Mouse (Mus musculus): ENCODE results near the gene Nrarp. TPM values are rescaled to one million over a fixed set of nuclear protein-coding genes. Genes with fewer than 3 reads are reported as not detected.

Gene Nrarp
- polyA plus RNA-seq, 1 experiment from 2014 or later = 13.6 TPM

GRCm38 (mm10) chr2:25228431-25228889 lies 47.9 kb downstream of the Nrarp start:
- Histone ChIP-seq H3K27ac (ENCODE audit: low read depth, low read length) (peak overlapping the region; percentile 74), H3K27me3 (replicated peaks; ENCODE audit: control insufficient read depth, insufficient read depth, low read length) (0 out of 2 replicates have a peak, but pooled peaks cover 2% of the 10 kb centered on the region), H3K4me2 (ENCODE audit: low read length) (peak overlapping the region; percentile 54), H3K4me3 (ENCODE audit: low read length) (peak overlapping the region; percentile 27), H3K36me3 (ENCODE audit: control insufficient read depth, insufficient read depth, low read length) (no peaks in the 10 kb centered on the region), H3K4me1 (ENCODE audit: control insufficient read depth, insufficient read depth, low read depth, low read length) (peaks cover 10% of the 10 kb centered on the region), H3K9me3 (ENCODE audit: control insufficient read depth, low read length) (no peaks in the 10 kb centered on the region), H3K9ac (ENCODE audit: low read depth, low read length) (no peak overlapping the region)
- no peak for ATAC-seq
- WGBS = 0% methylated on average over 7 of the region's 7 CpGs

GRCm38 (mm10) chr2:25228995-25229530 lies 48.5 kb downstream of the Nrarp start:
- Histone ChIP-seq H3K4me2 (ENCODE audit: low read length) (no peak overlapping the region), H3K9me3 (ENCODE audit: control insufficient read depth, low read length) (no peaks in the 10 kb centered on the region), H3K4me3 (ENCODE audit: low read length) (no peak overlapping the region), H3K4me1 (ENCODE audit: control insufficient read depth, insufficient read depth, low read depth, low read length) (peaks cover 7% of the 10 kb centered on the region), H3K9ac (ENCODE audit: low read depth, low read length) (peak overlapping the region; percentile 25; the same call in 1 of the 2 replicates), H3K27me3 (replicated peaks; ENCODE audit: control insufficient read depth, insufficient read depth, low read length) (0 out of 2 replicates have a peak, but pooled peaks cover 2% of the 10 kb centered on the region), H3K27ac (ENCODE audit: low read depth, low read length) (no peak overlapping the region), H3K36me3 (ENCODE audit: control insufficient read depth, insufficient read depth, low read length) (no peaks in the 10 kb centered on the region)
- WGBS = 68% methylated on average over 6 of the region's 6 CpGs
- ATAC-seq = no peak

DNA sequence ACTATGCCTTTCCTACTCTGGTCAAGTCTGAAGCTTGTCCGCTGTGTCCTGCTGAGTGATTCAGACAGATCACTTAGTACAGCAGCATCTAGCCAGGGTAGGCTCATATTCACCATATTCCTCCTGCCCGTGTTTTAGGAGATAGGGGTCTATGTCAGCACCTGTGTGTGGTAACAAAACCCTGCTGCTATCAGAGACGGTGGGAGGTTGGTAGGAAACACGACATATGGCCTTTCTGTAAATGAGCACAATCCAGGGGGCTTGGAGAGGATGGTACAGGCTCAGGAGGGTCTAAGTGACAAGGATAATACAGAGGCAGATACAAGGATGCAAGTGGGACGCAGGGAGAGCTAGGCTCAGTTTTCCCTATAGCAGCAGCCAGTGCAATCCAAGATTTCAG lies 49.0 kb downstream of the Nrarp start:
- no peak overlapping the region for H3K4me3 ChIP-seq (ENCODE audit: low read length)
- peaks cover 7% of the 10 kb centered on the region for H3K4me1 ChIP-seq (ENCODE audit: control insufficient read depth, insufficient read depth, low read depth, low read length)
- ATAC-seq = no peak
- H3K9me3 ChIP-seq (ENCODE audit: control insufficient read depth, low read length) = no peaks in the 10 kb centered on the region
- H3K36me3 ChIP-seq (ENCODE audit: control insufficient read depth, insufficient read depth, low read length) = no peaks in the 10 kb centered on the region
- no peak overlapping the region for H3K27ac ChIP-seq (ENCODE audit: low read depth, low read length)
- H3K9ac ChIP-seq (ENCODE audit: low read depth, low read length) = no peak overlapping the region
- H3K4me2 ChIP-seq (ENCODE audit: low read length) = no peak overlapping the region
- H3K27me3 ChIP-seq (replicated peaks; ENCODE audit: control insufficient read depth, insufficient read depth, low read length) = 0 out of 2 replicates have a peak, but pooled peaks cover 2% of the 10 kb centered on the region
- WGBS = 80% methylated on average over 5 of the region's 5 CpGs

- Histone ChIP-seq H3K27me3 (replicated peaks; ENCODE audit: control insufficient read depth, insufficient read depth, low read length) (0 out of 2 replicates have a peak, but pooled peaks cover 2% of the 10 kb centered on the region), H3K4me1 (ENCODE audit: control insufficient read depth, insufficient read depth, low read depth, low read length) (peaks cover 5% of the 10 kb centered on the region), H3K36me3 (ENCODE audit: control insufficient read depth, insufficient read depth, low read length) (no peaks in the 10 kb centered on the region), H3K9me3 (ENCODE audit: control insufficient read depth, low read length) (no peaks in the 10 kb centered on the region), H3K9ac (ENCODE audit: low read depth, low read length) (no peak overlapping the region), H3K4me3 (ENCODE audit: low read length) (no peak overlapping the region), H3K4me2 (ENCODE audit: low read length) (no peak overlapping the region), H3K27ac (ENCODE audit: low read depth, low read length) (no peak overlapping the region)
- 90% methylated on average over 7 of the region's 7 CpGs for WGBS
- ATAC-seq = no peak
These were observed 50.0 kb downstream of the Nrarp start for GRCm38 (mm10) chr2:25230581-25230980.

DNA sequence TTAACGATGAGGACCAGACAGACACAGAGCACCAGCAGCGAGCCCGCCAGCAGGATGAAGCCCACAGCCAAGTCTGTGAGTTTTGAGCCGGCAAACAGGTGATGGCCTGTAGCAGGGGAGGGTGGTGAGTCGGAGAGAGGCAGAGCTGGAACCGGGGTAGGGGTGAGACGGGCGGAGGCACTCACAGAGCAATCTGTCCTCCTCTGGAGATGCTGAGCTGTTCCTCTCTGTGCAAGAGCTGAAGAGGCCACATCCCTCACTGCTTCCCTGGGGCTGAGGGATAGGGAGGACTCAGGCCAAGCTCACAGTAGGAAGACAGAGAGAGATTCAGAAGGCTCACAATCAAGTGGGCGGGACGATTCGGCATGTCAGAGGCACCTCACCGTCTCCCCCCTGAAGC lies 50.5 kb downstream of the Nrarp start:
- H3K9ac ChIP-seq (ENCODE audit: low read depth, low read length) = no peak overlapping the region
- no peak for ATAC-seq
- peaks cover 3% of the 10 kb centered on the region; the same call in 1 of the 2 replicates for H3K4me1 ChIP-seq (ENCODE audit: control insufficient read depth, insufficient read depth, low read depth, low read length)
- H3K4me3 ChIP-seq (ENCODE audit: low read length) = no peak overlapping the region
- no peak overlapping the region for H3K4me2 ChIP-seq (ENCODE audit: low read length)
- H3K9me3 ChIP-seq (ENCODE audit: control insufficient read depth, low read length) = no peaks in the 10 kb centered on the region
- WGBS = 51% methylated on average over 12 of the region's 12 CpGs
- H3K27ac ChIP-seq (ENCODE audit: low read depth, low read length) = no peak overlapping the region
- 0 out of 2 replicates have a peak, but pooled peaks cover 2% of the 10 kb centered on the region for H3K27me3 ChIP-seq (replicated peaks; ENCODE audit: control insufficient read depth, insufficient read depth, low read length)
- H3K36me3 ChIP-seq (ENCODE audit: control insufficient read depth, insufficient read depth, low read length) = no peaks in the 10 kb centered on the region

Other genes with a start within 250 kb of the Nrarp start
- 45.8 and 46.8 TPM in 2 replicates for gene Arrdc1, start 245.5 kb upstream of the Nrarp start, polyA plus RNA-seq (2015; fragmentation: Nextera tagmentation; extraction: Ambion mirVana)
- gene Zmynd19, start 231.0 kb upstream of the Nrarp start, polyA plus RNA-seq (2015; fragmentation: Nextera tagmentation; extraction: Ambion mirVana) = 5.4 and 14.6 TPM in 2 replicates
- 36.5 and 39.0 TPM in 2 replicates for gene Dph7, start 218.4 kb upstream of the Nrarp start, polyA plus RNA-seq (2015; fragmentation: Nextera tagmentation; extraction: Ambion mirVana)
- gene Mrpl41, start 205.7 kb upstream of the Nrarp start, polyA plus RNA-seq (2015; fragmentation: Nextera tagmentation; extraction: Ambion mirVana) = 159 and 182 TPM in 2 replicates
- gene Pnpla7, start 204.7 kb upstream of the Nrarp start, polyA plus RNA-seq (2015; fragmentation: Nextera tagmentation; extraction: Ambion mirVana) = 2.2 and 3.4 TPM in 2 replicates
- 173 and 174 TPM in 2 replicates for gene Nsmf, start 126.4 kb upstream of the Nrarp start, polyA plus RNA-seq (2015; fragmentation: Nextera tagmentation; extraction: Ambion mirVana)
- gene Entpd8, start 100.5 kb upstream of the Nrarp start, polyA plus RNA-seq (2015; fragmentation: Nextera tagmentation; extraction: Ambion mirVana) = not detected in 2 replicates
- gene Noxa1, start 85.6 kb upstream of the Nrarp start, polyA plus RNA-seq (2015; fragmentation: Nextera tagmentation; extraction: Ambion mirVana) = not detected in 2 replicates
- 2.1 and 2.3 TPM in 2 replicates for gene Tor4a, start 16.1 kb downstream of the Nrarp start, polyA plus RNA-seq (2015; fragmentation: Nextera tagmentation; extraction: Ambion mirVana)
- gene Nelfb, start 30.7 kb downstream of the Nrarp start, polyA plus RNA-seq (2015; fragmentation: Nextera tagmentation; extraction: Ambion mirVana) = 105 and 112 TPM in 2 replicates
- gene Stpg3, start 33.9 kb downstream of the Nrarp start, polyA plus RNA-seq (2015; fragmentation: Nextera tagmentation; extraction: Ambion mirVana) = not detected in 2 replicates
- gene Fam166a, start 38.0 kb downstream of the Nrarp start, polyA plus RNA-seq (2015; fragmentation: Nextera tagmentation; extraction: Ambion mirVana) = 0.39 and 1.0 TPM in 2 replicates
- 486 and 553 TPM in 2 replicates for gene Tubb4b, start 43.9 kb downstream of the Nrarp start, polyA plus RNA-seq (2015; fragmentation: Nextera tagmentation; extraction: Ambion mirVana)
- not detected in 2 replicates for gene Slc34a3, start 53.6 kb downstream of the Nrarp start, polyA plus RNA-seq (2015; fragmentation: Nextera tagmentation; extraction: Ambion mirVana)
- not detected in 2 replicates for gene Rnf224, start 56.0 kb downstream of the Nrarp start, polyA plus RNA-seq (2015; fragmentation: Nextera tagmentation; extraction: Ambion mirVana)
- 166 and 207 TPM in 2 replicates for gene Rnf208, start 61.5 kb downstream of the Nrarp start, polyA plus RNA-seq (2015; fragmentation: Nextera tagmentation; extraction: Ambion mirVana)
- gene Cysrt1, start 61.7 kb downstream of the Nrarp start, polyA plus RNA-seq (2015; fragmentation: Nextera tagmentation; extraction: Ambion mirVana) = 0.24 TPM in 1 of 2 replicates, not detected in the other
- gene AL732309.1, start 66.1 kb downstream of the Nrarp start, polyA plus RNA-seq (2015; fragmentation: Nextera tagmentation; extraction: Ambion mirVana) = 4.2 and 5.1 TPM in 2 replicates
- 15.8 and 16.6 TPM in 2 replicates for gene Tmem203, start 74.7 kb downstream of the Nrarp start, polyA plus RNA-seq (2015; fragmentation: Nextera tagmentation; extraction: Ambion mirVana)
- 20.3 TPM in 2 replicates for gene Tprn, start 81.9 kb downstream of the Nrarp start, polyA plus RNA-seq (2015; fragmentation: Nextera tagmentation; extraction: Ambion mirVana)
- 181 and 183 TPM in 2 replicates for gene Ssna1, start 91.7 kb downstream of the Nrarp start, polyA plus RNA-seq (2015; fragmentation: Nextera tagmentation; extraction: Ambion mirVana)
- 137 and 147 TPM in 2 replicates for gene Anapc2, start 91.7 kb downstream of the Nrarp start, polyA plus RNA-seq (2015; fragmentation: Nextera tagmentation; extraction: Ambion mirVana)
- gene Tmem210, start 107.4 kb downstream of the Nrarp start, polyA plus RNA-seq (2015; fragmentation: Nextera tagmentation; extraction: Ambion mirVana) = not detected in 2 replicates
- 0.12 and 0.13 TPM in 2 replicates for gene Lrrc26, start 109.2 kb downstream of the Nrarp start, polyA plus RNA-seq (2015; fragmentation: Nextera tagmentation; extraction: Ambion mirVana)
- gene Grin1, start 138.4 kb downstream of the Nrarp start, polyA plus RNA-seq (2015; fragmentation: Nextera tagmentation; extraction: Ambion mirVana) = 56.9 and 65.8 TPM in 2 replicates
- gene Man1b1, start 151.6 kb downstream of the Nrarp start, polyA plus RNA-seq (2015; fragmentation: Nextera tagmentation; extraction: Ambion mirVana) = 41.6 and 48.3 TPM in 2 replicates
- 26.4 and 27.8 TPM in 2 replicates for gene Dpp7, start 175.6 kb downstream of the Nrarp start, polyA plus RNA-seq (2015; fragmentation: Nextera tagmentation; extraction: Ambion mirVana)
- gene Uap1l1, start 184.9 kb downstream of the Nrarp start, polyA plus RNA-seq (2015; fragmentation: Nextera tagmentation; extraction: Ambion mirVana) = 8.8 and 10.9 TPM in 2 replicates
- 15.7 and 17.2 TPM in 2 replicates for gene Sapcd2, start 191.6 kb downstream of the Nrarp start, polyA plus RNA-seq (2015; fragmentation: Nextera tagmentation; extraction: Ambion mirVana)
- gene Entpd2, start 215.1 kb downstream of the Nrarp start, polyA plus RNA-seq (2015; fragmentation: Nextera tagmentation; extraction: Ambion mirVana) = 6.7 and 7.4 TPM in 2 replicates
- gene Npdc1, start 218.6 kb downstream of the Nrarp start, polyA plus RNA-seq (2015; fragmentation: Nextera tagmentation; extraction: Ambion mirVana) = 481 and 505 TPM in 2 replicates
- gene Fut7, start 242.5 kb downstream of the Nrarp start, polyA plus RNA-seq (2015; fragmentation: Nextera tagmentation; extraction: Ambion mirVana) = 0.19 and 0.23 TPM in 2 replicates
- gene Abca2, start 247.9 kb downstream of the Nrarp start, polyA plus RNA-seq (2015; fragmentation: Nextera tagmentation; extraction: Ambion mirVana) = 13.5 and 15.5 TPM in 2 replicates